Mouse (Mus musculus): ENCODE measurements around the gene Oxct2b. TPM values are rescaled to one million over a fixed set of nuclear protein-coding genes. Genes with fewer than 3 reads are reported as not detected.

The Oxct2b gene
- total and polyA plus RNA-seq, 2 experiments from 2014 or later = not detected

- DNase-seq (ENCODE audit: low spot score) (no peak), ATAC-seq (ENCODE audit: insufficient read depth, low read depth) (no peak)
- no peak overlapping the region for H3K4me2 ChIP-seq (ENCODE audit: low read depth, low read length)
- no peak overlapping the region for H3K27ac ChIP-seq (ENCODE audit: low read depth)
- H3K27me3 ChIP-seq (ENCODE audit: control insufficient read depth, insufficient read depth, low read length) = no peaks in the 10 kb centered on the region
- TF ChIP-seq CTCF (IDR thresholded peaks at IDR 0.05; ENCODE audit: low read depth) (no peak), EP300 (IDR thresholded peaks at IDR 0.05; ENCODE audit: low read depth) (no peak)
- no peaks in the 10 kb centered on the region for H3K4me1 ChIP-seq (ENCODE audit: control insufficient read depth, insufficient read depth)
- no peak overlapping the region for H3K9ac ChIP-seq (replicated peaks; ENCODE audit: low read depth, low read length)
- WGBS = 62% methylated on average over 5 of the region's 5 CpGs
- no peaks in the 10 kb centered on the region for H3K9me3 ChIP-seq (replicated peaks; ENCODE audit: control insufficient read depth, low read length)
- no peaks in the 10 kb centered on the region for H3K36me3 ChIP-seq (replicated peaks; ENCODE audit: control insufficient read depth, insufficient read depth, low read length)
- H3K4me3 ChIP-seq (ENCODE audit: low read depth, low read length) = no peak overlapping the region
These were observed 31.5 kb downstream of the Oxct2b start for GRCm38 (mm10) chr4:123147446-123148150.

- H3K4me2 ChIP-seq (ENCODE audit: low read depth, low read length) = no peak overlapping the region
- ATAC-seq (ENCODE audit: insufficient read depth, low read depth) = no peak
- WGBS = 75% methylated on average over 4 of the region's 4 CpGs
- 0 out of 2 replicates have a peak, but pooled peaks cover 4% of the 10 kb centered on the region for H3K27me3 ChIP-seq (ENCODE audit: control insufficient read depth, insufficient read depth, low read length)
- H3K9me3 ChIP-seq (replicated peaks; ENCODE audit: control insufficient read depth, low read length) = no peaks in the 10 kb centered on the region
- DNase-seq (ENCODE audit: low spot score) = no peak
- no peaks in the 10 kb centered on the region for H3K36me3 ChIP-seq (replicated peaks; ENCODE audit: control insufficient read depth, insufficient read depth, low read length)
- no peak overlapping the region for H3K27ac ChIP-seq (ENCODE audit: low read depth)
- H3K4me1 ChIP-seq (ENCODE audit: control insufficient read depth, insufficient read depth) = no peaks in the 10 kb centered on the region
- H3K9ac ChIP-seq (replicated peaks; ENCODE audit: low read depth, low read length) = no peak overlapping the region
- H3K4me3 ChIP-seq (ENCODE audit: low read depth, low read length) = no peak overlapping the region
- TF ChIP-seq CTCF (IDR thresholded peaks at IDR 0.05; ENCODE audit: low read depth) (no peak), EP300 (IDR thresholded peaks at IDR 0.05; ENCODE audit: low read depth) (no peak)
These were observed 35.9 kb downstream of the Oxct2b start for GRCm38 (mm10) chr4:123152003-123152402.

GRCm38 (mm10) chr4:123152976-123153375 lies 36.9 kb downstream of the Oxct2b start:
- no peak for ATAC-seq (ENCODE audit: insufficient read depth, low read depth)
- no peak overlapping the region for H3K27ac ChIP-seq (ENCODE audit: low read depth)
- no peak for DNase-seq (ENCODE audit: low spot score)
- H3K9ac ChIP-seq (replicated peaks; ENCODE audit: low read depth, low read length) = no peak overlapping the region
- H3K4me1 ChIP-seq (ENCODE audit: control insufficient read depth, insufficient read depth) = no peaks in the 10 kb centered on the region
- H3K4me3 ChIP-seq (ENCODE audit: low read depth, low read length) = no peak overlapping the region
- 0 out of 2 replicates have a peak, but pooled peaks cover 4% of the 10 kb centered on the region for H3K27me3 ChIP-seq (ENCODE audit: control insufficient read depth, insufficient read depth, low read length)
- WGBS = 28% methylated on average over 5 of the region's 5 CpGs
- H3K4me2 ChIP-seq (ENCODE audit: low read depth, low read length) = no peak overlapping the region
- TF ChIP-seq CTCF (IDR thresholded peaks at IDR 0.05; ENCODE audit: low read depth) (no peak), EP300 (IDR thresholded peaks at IDR 0.05; ENCODE audit: low read depth) (no peak)
- H3K9me3 ChIP-seq (replicated peaks; ENCODE audit: control insufficient read depth, low read length) = no peaks in the 10 kb centered on the region
- no peaks in the 10 kb centered on the region for H3K36me3 ChIP-seq (replicated peaks; ENCODE audit: control insufficient read depth, insufficient read depth, low read length)

GRCm38 (mm10) chr4:123155004-123155403 lies 38.9 kb downstream of the Oxct2b start:
- no peaks in the 10 kb centered on the region for H3K4me1 ChIP-seq (ENCODE audit: control insufficient read depth, insufficient read depth)
- no peak for TF ChIP-seq EP300 (IDR thresholded peaks at IDR 0.05; ENCODE audit: low read depth)
- peak; percentile 59 for TF ChIP-seq CTCF (IDR thresholded peaks at IDR 0.05; ENCODE audit: low read depth)
- ATAC-seq (ENCODE audit: insufficient read depth, low read depth) (no peak), DNase-seq (ENCODE audit: low spot score) (peak; percentile 57)
- 0 out of 2 replicates have a peak, but pooled peaks cover 4% of the 10 kb centered on the region for H3K27me3 ChIP-seq (ENCODE audit: control insufficient read depth, insufficient read depth, low read length)
- no peak overlapping the region for H3K4me3 ChIP-seq (ENCODE audit: low read depth, low read length)
- no peak overlapping the region for H3K4me2 ChIP-seq (ENCODE audit: low read depth, low read length)
- WGBS = 15% methylated on average over 4 of the region's 4 CpGs
- no peaks in the 10 kb centered on the region for H3K36me3 ChIP-seq (replicated peaks; ENCODE audit: control insufficient read depth, insufficient read depth, low read length)
- no peaks in the 10 kb centered on the region for H3K9me3 ChIP-seq (replicated peaks; ENCODE audit: control insufficient read depth, low read length)
- no peak overlapping the region for H3K27ac ChIP-seq (ENCODE audit: low read depth)
- H3K9ac ChIP-seq (replicated peaks; ENCODE audit: low read depth, low read length) = no peak overlapping the region

GRCm38 (mm10) chr4:123155427-123155826 lies 39.4 kb downstream of the Oxct2b start:
- WGBS = 49% methylated on average over 2 of the region's 2 CpGs
- Histone ChIP-seq H3K27me3 (ENCODE audit: control insufficient read depth, insufficient read depth, low read length) (0 out of 2 replicates have a peak, but pooled peaks cover 4% of the 10 kb centered on the region), H3K9me3 (replicated peaks; ENCODE audit: control insufficient read depth, low read length) (no peaks in the 10 kb centered on the region), H3K4me1 (ENCODE audit: control insufficient read depth, insufficient read depth) (no peaks in the 10 kb centered on the region), H3K36me3 (replicated peaks; ENCODE audit: control insufficient read depth, insufficient read depth, low read length) (no peaks in the 10 kb centered on the region), H3K27ac (ENCODE audit: low read depth) (no peak overlapping the region), H3K4me3 (ENCODE audit: low read depth, low read length) (no peak overlapping the region), H3K9ac (replicated peaks; ENCODE audit: low read depth, low read length) (no peak overlapping the region), H3K4me2 (ENCODE audit: low read depth, low read length) (no peak overlapping the region)
- DNase-seq (ENCODE audit: low spot score) (no peak), ATAC-seq (ENCODE audit: insufficient read depth, low read depth) (no peak)
- TF ChIP-seq EP300 (IDR thresholded peaks at IDR 0.05; ENCODE audit: low read depth) = no peak
- TF ChIP-seq CTCF (IDR thresholded peaks at IDR 0.05; ENCODE audit: low read depth) = no peak

- ATAC-seq (ENCODE audit: insufficient read depth, low read depth) (no peak), DNase-seq (ENCODE audit: low spot score) (no peak)
- H3K36me3 ChIP-seq (replicated peaks; ENCODE audit: control insufficient read depth, insufficient read depth, low read length) = no peaks in the 10 kb centered on the region
- no peaks in the 10 kb centered on the region for H3K4me1 ChIP-seq (ENCODE audit: control insufficient read depth, insufficient read depth)
- no peaks in the 10 kb centered on the region for H3K9me3 ChIP-seq (replicated peaks; ENCODE audit: control insufficient read depth, low read length)
- 0 out of 2 replicates have a peak, but pooled peaks cover 4% of the 10 kb centered on the region for H3K27me3 ChIP-seq (ENCODE audit: control insufficient read depth, insufficient read depth, low read length)
- no peak for TF ChIP-seq EP300 (IDR thresholded peaks at IDR 0.05; ENCODE audit: low read depth)
- no peak for TF ChIP-seq CTCF (IDR thresholded peaks at IDR 0.05; ENCODE audit: low read depth)
- H3K9ac ChIP-seq (replicated peaks; ENCODE audit: low read depth, low read length) = no peak overlapping the region
- no peak overlapping the region for H3K4me3 ChIP-seq (ENCODE audit: low read depth, low read length)
- no peak overlapping the region for H3K27ac ChIP-seq (ENCODE audit: low read depth)
- H3K4me2 ChIP-seq (ENCODE audit: low read depth, low read length) = no peak overlapping the region
These were observed 39.8 kb downstream of the Oxct2b start for GRCm38 (mm10) chr4:123155840-123156239.

Data from heart, postnatal 0 days (tissue).